Mouse (Mus musculus) hindbrain, embryonic 15.5 days (tissue): ENCODE data around the gene Cphx2. TPM values are rescaled to one million over a fixed set of nuclear protein-coding genes. Genes with fewer than 3 reads are reported as not detected.
"Not testable (repeated sequence)": the region's sequence is repeated elsewhere in the genome, so short reads cannot be mapped to it uniquely, and the experiment has no call there.

Source experiments
- ATAC-seq: fragments of 200-750 bp; cut with Nextera tagmentation; 2 replicates; pipeline ENCODE4 v1.8.0; 2017; ENCODE audit warnings: low read depth, moderate number of reproducible peaks, moderate TSS enrichment; ENCODE audit not compliant: low FRiP score
- H3K27ac ChIP-seq: fragments of 300-500 bp; sonication (generic); replicated peaks from 2 replicates; pipeline ENCODE4 v1.5.1; 2015; ENCODE audit warnings: mild to moderate bottlenecking, inconsistent platforms
- H3K27me3 ChIP-seq: fragments of 300-500 bp; sonication (generic); 2 replicates; pipeline ENCODE4 v1.6.1; 2015; ENCODE audit warnings: control low read depth, inconsistent platforms
- H3K36me3 ChIP-seq: fragments of 300-500 bp; sonication (generic); 2 replicates; pipeline ENCODE4 v1.6.1; 2015; ENCODE audit warnings: control low read depth, inconsistent platforms
- H3K4me1 ChIP-seq: fragments of 300-500 bp; sonication (generic); replicated peaks from 2 replicates; pipeline ENCODE4 v1.6.1; 2015; ENCODE audit warnings: control low read depth, inconsistent platforms
- H3K4me2 ChIP-seq: fragments of 300-500 bp; sonication (generic); 2 replicates; pipeline ENCODE4 v1.6.1; 2015; ENCODE audit warnings: moderate library complexity, mild to moderate bottlenecking, inconsistent platforms
- H3K4me3 ChIP-seq: fragments of 300-500 bp; sonication (generic); 2 replicates; pipeline ENCODE4 v1.5.1; 2015; ENCODE audit warnings: mild to moderate bottlenecking, inconsistent platforms
- H3K9ac ChIP-seq: fragments of 300-500 bp; sonication (generic); 2 replicates; pipeline ENCODE4 v1.6.1; 2015; ENCODE audit warnings: inconsistent platforms
- H3K9me3 ChIP-seq: fragments of 300-500 bp; sonication (generic); 2 replicates; pipeline ENCODE4 v1.6.1; 2016; ENCODE audit warnings: control low read depth, inconsistent platforms
- WGBS: fragments of 180-500 bp; shearing (Covaris S2); methylation state at CpG from one replicate; pipeline ENCODE4 v1.1.7; 2015; 5-methylcytosine and 5-hydroxymethylcytosine counted together
- polyA plus RNA-seq: library from polyadenylated mRNA; unstranded; fragments of >200 nt; fragmentation: Nextera tagmentation; extraction: Ambion mirVana; gene quantifications from 2 replicates; pipeline ENCODE4 v1.2.1, GENCODE M21; 2015

Cphx2 gene
- polyA plus RNA-seq, result not detected in 2 replicates

DNA sequence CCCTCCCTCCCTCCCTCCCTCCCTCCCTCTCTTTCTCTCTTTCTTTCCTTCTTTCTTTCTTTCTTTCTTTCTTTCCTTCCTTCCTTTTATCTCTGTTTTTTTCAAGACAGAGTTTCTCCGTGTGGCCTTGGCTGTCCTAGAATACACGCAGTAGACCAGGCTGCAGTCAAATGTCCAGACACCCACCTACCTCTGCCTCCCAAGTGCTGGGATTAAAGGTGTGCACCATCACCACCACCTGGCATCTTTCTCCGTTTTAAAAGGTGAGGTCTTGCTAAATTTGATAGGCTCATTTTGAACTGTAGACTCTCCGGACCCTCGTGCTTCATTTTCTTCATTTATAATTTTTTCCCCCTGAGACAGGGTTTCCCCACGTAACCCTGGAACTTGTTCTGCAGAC, at the start of gene Cphx2:
Gene Cphx2 (plus strand): TSS at position 301 of the 400 bp plus-strand sequence.
- WGBS, result no CpG with 5 or more reads among the region's 6 CpGs
- ATAC-seq, H3K9ac ChIP-seq, H3K9me3 ChIP-seq, H3K4me3 ChIP-seq, H3K36me3 ChIP-seq, H3K4me2 ChIP-seq, H3K27ac ChIP-seq, H3K4me1 ChIP-seq, H3K27me3 ChIP-seq: not testable (repeated sequence)

DNA sequence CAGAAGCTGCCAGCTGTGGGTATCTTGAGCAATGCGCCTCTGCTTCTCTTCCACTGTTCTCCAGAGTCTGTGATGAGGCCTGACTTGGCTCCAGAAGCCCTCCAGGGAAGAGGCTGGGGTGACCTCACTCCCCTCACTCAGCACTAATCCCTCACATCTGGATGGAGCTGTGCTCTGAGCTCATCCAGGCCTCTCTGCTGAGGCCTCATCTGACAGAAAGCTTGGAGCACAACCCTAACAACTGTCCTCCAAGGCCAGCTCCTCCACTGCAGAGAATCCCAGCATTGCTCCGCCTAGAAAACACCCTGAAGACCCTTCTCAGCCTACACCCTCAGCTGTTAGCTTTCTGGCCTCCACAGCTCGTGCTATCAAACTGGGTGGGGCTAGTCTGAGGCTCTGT, 47.0 kb upstream of the Cphx2 start:
- not testable (repeated sequence) for H3K4me3 ChIP-seq, H3K4me2 ChIP-seq, H3K4me1 ChIP-seq, H3K27me3 ChIP-seq, ATAC-seq, H3K36me3 ChIP-seq, H3K9ac ChIP-seq, H3K27ac ChIP-seq, H3K9me3 ChIP-seq
- no CpG with 5 or more reads among the region's 3 CpGs for WGBS

DNA sequence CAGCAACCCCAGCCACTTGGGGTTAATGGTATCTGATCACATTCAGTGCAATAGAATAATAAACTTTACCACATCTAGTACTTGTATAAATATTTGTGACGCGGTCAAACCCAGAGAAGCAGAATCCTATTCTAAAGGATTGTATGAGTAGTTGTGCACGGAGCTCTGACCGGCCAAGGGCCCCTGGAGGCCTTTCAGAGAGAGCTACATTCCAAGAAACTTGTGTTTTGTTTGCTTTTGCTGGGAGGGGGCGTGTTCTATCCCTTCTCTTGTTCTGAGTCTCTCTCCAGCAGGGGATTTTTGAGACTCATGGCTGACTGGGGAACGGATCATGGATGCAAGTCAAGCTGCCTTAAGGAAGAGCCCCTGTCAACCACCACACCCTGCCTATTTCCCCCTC, 45.9 kb upstream of the Cphx2 start:
- H3K36me3 ChIP-seq, H3K4me2 ChIP-seq, H3K4me1 ChIP-seq, H3K4me3 ChIP-seq, H3K9ac ChIP-seq, H3K9me3 ChIP-seq, H3K27ac ChIP-seq, H3K27me3 ChIP-seq, ATAC-seq: not testable (repeated sequence)
- WGBS, result no CpG with 5 or more reads among the region's 6 CpGs

DNA sequence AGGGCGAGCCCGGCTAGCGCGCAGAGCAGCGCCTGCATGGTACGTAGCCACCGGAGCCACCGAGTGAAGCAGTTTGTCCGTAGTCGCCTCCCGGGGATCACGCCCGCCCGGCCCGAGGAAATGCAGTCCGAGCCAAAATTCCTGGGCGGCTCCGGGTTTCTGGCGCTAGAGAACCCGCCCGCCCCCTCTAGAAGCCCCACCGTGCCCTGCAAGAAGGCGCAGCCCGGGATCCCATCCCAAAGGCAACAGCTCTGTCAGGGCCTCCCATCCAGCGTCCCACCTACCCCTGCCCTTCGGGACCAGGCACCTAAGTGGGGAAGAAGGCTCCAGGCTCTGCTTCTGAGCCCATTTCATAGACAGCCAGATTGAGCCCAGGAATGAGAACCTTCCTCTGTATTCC, 38.7 kb upstream of the Cphx2 start, which contains the start of gene Gm9780:
Gene Gm9780 (minus strand): TSS at position 101 of the 400 bp plus-strand sequence.
- not testable (repeated sequence) for H3K9me3 ChIP-seq, H3K27ac ChIP-seq, ATAC-seq, H3K9ac ChIP-seq, H3K4me2 ChIP-seq, H3K27me3 ChIP-seq, H3K4me3 ChIP-seq, H3K36me3 ChIP-seq, H3K4me1 ChIP-seq
- WGBS, result no CpG with 5 or more reads among the region's 26 CpGs

DNA sequence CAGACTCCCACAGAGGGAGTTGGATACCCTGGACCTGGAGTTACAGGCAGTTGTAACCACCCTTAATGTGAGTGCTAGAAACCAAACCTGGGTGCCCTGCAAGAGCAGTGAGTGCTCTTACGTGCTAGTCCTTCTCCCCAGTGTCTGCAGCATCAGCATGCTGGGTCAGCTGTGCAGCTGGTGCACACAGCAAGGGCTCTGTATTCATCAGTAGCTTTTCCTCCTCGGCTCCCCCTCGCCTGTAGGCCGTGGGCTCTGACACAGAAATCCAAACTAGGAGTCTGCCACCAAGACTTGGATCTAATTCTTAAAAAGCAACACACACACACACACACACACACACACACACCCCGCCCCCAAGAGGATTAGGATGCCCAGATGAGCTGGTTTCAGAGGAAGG, 36.3 kb upstream of the Cphx2 start:
- not testable (repeated sequence) for H3K27ac ChIP-seq, H3K9me3 ChIP-seq, H3K9ac ChIP-seq, H3K4me3 ChIP-seq, ATAC-seq, H3K36me3 ChIP-seq, H3K27me3 ChIP-seq, H3K4me1 ChIP-seq, H3K4me2 ChIP-seq
- no CpG with 5 or more reads among the region's 5 CpGs for WGBS

DNA sequence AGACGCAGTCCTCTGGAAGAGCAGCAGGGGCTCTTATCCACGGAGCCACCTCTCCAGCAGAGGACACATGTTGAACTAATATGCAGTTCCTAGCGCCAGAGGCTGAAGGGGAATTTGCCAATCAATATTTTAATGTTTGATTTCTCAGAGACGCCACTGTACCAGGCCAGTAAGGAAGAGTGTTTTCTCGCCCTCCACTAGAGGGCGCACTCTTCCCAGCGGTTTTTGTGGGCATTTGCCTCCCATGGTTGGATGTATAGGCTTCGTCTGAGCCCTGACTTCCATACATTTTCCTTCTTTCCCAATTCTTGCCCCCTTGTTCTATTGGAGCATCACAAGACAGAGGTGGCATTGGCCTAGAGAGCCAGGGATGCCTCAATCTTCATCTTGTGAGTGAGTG, 34.3 kb upstream of the Cphx2 start:
- WGBS, result no CpG with 5 or more reads among the region's 8 CpGs
- H3K27ac ChIP-seq, H3K36me3 ChIP-seq, H3K4me3 ChIP-seq, H3K9ac ChIP-seq, H3K27me3 ChIP-seq, ATAC-seq, H3K4me1 ChIP-seq, H3K9me3 ChIP-seq, H3K4me2 ChIP-seq: not testable (repeated sequence)

DNA sequence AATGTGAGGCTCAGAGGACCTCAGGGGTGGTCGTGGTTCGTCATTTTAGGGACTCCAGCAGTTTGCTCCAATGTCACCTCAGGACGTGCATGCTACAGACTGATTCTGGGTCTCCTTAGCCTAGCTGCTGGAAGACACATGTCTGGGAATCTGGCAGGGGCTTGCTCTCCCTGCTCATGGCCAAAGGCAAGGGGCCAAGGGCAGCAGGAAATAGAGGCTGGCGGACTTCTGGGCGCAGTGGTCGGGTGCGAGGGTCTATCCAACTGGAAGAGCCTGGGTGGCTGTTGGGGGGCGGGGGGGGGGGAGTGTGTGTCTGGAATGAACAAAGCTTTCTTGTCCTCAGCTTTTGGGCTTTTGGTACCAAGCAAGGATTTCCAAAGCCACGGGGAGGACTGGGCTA, 32.5 kb upstream of the Cphx2 start:
- not testable (repeated sequence) for H3K9me3 ChIP-seq, H3K9ac ChIP-seq, H3K4me2 ChIP-seq, ATAC-seq, H3K27ac ChIP-seq, H3K4me1 ChIP-seq, H3K27me3 ChIP-seq, H3K36me3 ChIP-seq, H3K4me3 ChIP-seq
- no CpG with 5 or more reads among the region's 9 CpGs for WGBS

DNA sequence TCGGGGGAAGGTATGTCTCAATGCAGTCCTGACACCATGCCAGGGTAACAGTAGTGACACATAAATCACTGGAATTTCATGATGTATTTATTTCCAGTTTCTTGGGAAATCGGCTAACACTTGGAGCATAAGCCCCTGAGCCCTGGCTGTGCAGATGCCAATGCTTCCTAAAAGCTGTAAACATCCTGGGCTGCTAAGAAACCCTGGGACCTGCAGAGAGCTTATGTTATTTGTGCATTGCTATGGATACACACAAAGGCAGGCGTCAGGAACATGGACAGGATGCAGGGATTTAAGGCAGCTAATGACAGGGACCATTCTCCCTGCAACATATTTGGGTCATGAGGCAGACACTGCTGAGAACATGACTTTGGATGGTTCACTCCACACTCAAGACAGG, 23.1 kb upstream of the Cphx2 start:
- not testable (repeated sequence) for ATAC-seq, H3K4me3 ChIP-seq, H3K9me3 ChIP-seq, H3K9ac ChIP-seq, H3K36me3 ChIP-seq, H3K27ac ChIP-seq, H3K4me2 ChIP-seq, H3K4me1 ChIP-seq, H3K27me3 ChIP-seq
- WGBS, result no CpG with 5 or more reads among the region's 3 CpGs

DNA sequence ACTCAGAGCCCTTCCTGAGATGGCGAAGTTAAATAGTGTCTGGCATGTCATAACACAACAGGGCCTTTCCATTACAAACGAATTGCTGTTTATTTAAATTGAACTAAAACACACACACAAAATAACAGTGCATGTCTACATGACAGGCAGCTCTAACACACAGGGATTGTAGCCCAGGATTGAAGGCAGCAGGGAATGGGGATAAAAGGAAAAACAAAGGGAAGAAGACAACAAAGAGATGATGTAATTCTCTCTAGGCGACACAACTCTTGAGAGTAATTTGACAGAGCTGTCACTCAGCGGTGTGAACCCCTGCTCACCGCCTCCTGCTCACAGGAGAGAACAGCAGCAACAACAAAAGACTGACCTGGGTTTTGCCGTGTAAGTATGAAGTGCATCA, 22.0 kb upstream of the Cphx2 start:
- H3K4me2 ChIP-seq, H3K9me3 ChIP-seq, H3K4me1 ChIP-seq, ATAC-seq, H3K27ac ChIP-seq, H3K36me3 ChIP-seq, H3K4me3 ChIP-seq, H3K9ac ChIP-seq, H3K27me3 ChIP-seq: not testable (repeated sequence)
- no CpG with 5 or more reads among the region's 6 CpGs for WGBS

DNA sequence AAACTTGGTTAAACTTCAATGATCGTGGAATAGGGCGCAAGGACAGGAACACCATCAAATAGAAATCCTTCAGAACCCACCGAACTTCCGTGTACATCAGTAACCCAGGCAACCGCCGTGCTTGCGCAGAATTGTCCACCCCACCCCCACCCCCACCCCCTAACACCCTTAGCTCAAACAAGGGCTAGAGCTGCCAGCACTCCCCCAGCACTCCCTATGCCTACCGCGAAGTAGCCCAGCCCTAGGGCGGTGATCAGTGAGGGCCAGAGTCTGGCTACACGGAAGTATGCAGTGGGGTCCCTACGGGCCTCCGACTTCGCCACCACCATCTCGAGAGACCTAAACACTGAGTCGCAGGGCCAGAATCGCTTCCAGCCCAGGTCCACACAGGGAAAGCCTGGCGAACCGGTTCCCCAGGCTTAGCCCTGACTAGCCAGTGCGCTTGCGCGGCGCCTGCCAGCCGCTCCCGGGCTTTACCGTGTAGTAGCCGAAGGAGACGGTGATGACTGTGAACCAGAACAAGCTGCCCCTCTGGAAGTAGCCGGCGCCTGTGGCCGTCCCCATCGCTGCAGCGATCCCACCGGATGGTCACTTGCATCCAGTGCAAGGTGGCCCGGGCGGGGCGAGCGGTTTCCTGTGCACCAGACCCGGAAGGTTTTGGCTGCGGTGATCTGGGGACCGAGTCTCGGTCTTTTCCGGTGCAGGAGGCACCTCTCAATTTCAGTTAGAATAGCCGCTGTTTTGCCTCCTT, 14.6 kb upstream of the Cphx2 start:
- not testable (repeated sequence) for H3K4me2 ChIP-seq, H3K36me3 ChIP-seq, H3K27me3 ChIP-seq, H3K4me3 ChIP-seq, H3K9me3 ChIP-seq, H3K4me1 ChIP-seq, H3K27ac ChIP-seq, H3K9ac ChIP-seq
- ATAC-seq, result peak; percentile 89
- WGBS, result no CpG with 5 or more reads among the region's 44 CpGs

DNA sequence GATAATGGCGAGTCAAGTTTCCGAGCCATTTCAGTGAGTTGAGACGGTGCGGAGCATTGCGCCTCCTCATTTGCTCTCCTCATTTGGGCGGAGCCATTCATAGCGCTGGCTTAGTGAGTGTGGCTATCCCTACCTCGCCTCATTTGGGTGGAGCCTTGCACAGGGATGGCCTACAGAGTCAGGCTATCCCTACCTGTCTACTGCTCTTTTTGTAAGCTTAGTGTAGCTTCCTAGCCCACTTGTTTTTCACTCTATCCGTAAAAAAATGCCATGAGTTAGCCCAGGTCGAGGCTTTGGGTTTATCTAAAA, 14.0 kb upstream of the Cphx2 start, which contains the start of gene Tmem254c:
Gene Tmem254c (minus strand): TSS at position 31 of the 309 bp plus-strand sequence.
- not testable (repeated sequence) for H3K4me1 ChIP-seq, H3K9ac ChIP-seq, H3K36me3 ChIP-seq, H3K4me2 ChIP-seq, H3K4me3 ChIP-seq, H3K9me3 ChIP-seq, H3K27me3 ChIP-seq, H3K27ac ChIP-seq
- peak; percentile 69; the same call in 1 of the 2 replicates for ATAC-seq
- no CpG with 5 or more reads among the region's 10 CpGs for WGBS

DNA sequence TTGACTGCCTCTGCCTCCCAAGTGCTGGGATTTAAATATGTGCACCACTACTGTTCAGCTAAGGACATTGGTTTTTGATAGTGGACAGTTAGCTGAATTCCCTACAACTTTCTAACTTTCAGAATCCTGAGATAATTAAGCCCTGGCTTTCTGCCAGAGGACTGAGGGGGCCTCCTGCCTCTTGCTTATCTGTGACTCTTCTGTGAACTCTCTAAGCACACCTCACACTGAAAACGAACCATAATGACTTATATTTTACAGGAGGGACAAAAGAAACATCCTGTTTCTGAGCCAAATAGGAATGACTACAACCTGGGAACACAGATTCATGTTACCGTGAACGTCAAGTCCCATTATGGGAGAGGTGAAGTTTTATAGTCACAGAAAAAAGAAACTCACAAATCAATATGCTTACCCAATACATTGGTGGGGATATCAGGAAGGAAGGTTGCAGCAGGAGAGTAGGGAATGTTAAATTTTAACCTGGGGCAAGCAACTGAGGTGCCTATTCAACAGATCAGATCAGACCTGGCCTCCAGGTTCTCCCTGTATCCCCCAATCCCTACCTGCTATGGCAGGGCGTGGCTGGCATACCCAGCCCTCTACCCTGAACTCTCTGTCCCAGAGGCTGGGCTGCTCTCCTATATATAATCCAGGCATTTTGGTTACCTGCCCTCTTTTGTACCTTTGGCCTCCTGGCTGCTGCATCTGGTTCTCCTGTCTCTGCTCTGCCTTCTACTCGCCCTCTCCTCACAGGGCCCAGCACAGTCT, 4.5 kb upstream of the Cphx2 start:
- H3K4me1 ChIP-seq, ATAC-seq, H3K27ac ChIP-seq, H3K9me3 ChIP-seq, H3K36me3 ChIP-seq, H3K4me2 ChIP-seq, H3K4me3 ChIP-seq, H3K27me3 ChIP-seq, H3K9ac ChIP-seq: not testable (repeated sequence)
- no CpG with 5 or more reads among the region's 5 CpGs for WGBS

DNA sequence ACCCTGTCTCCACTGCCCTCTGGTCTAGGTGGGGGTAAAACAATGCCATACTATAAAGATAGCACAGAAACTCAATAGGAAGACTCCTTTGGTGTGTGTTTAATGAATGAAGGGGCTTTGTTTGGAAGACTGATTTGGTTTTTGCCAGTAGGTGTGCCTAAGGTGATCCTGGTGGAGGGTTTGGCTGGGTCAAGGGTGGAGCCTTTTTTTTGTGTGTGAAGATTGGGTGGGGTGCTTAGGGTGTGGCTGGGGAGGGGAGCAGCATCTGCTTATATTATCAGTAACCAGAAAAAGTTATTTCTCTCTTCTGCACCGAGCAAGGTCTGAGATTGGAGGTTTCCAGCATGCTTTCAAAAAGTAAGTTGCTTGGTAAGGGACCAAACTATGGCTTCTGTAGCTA, 681 bp downstream of the Cphx2 start, which contains the start of gene Cphx3:
Gene Cphx3 (plus strand): TSS at position 301 of the 400 bp plus-strand sequence.
- no CpG with 5 or more reads among the region's 1 CpGs for WGBS
- not testable (repeated sequence) for H3K4me3 ChIP-seq, H3K36me3 ChIP-seq, H3K4me1 ChIP-seq, H3K9ac ChIP-seq, ATAC-seq, H3K9me3 ChIP-seq, H3K27me3 ChIP-seq, H3K27ac ChIP-seq, H3K4me2 ChIP-seq
